ENCODE assay signal across 10 mouse cellular contexts in the genomic region with DNA sequence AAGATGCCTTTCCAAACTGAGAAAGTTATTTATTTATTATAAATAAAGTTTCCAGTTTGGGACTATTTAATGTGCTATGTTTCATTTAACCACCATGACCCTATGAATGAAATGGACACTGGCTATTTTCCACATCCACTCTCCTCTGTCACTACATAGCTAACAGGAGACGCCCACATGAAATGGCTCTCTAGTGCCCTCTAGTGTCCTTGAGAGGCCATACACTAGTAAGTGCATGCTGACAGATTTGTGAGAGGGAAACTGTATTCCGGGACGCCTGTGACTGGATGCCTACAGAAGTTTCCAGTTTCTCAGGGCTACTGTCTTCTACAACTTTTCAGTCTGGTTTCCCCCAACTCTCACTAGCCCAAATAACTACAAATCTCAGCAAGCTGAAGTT. TPM values are rescaled to one million over a fixed set of nuclear protein-coding genes. Genes with fewer than 3 reads are reported as not detected.
DNase-seq lines count a peak whose midpoint lies in the region; ATAC-seq lines count a peak whose summit lies in the region.
"Had no signal": no experiment of that assay in that cellular context is flagged by ENCODE, and none has a peak within 500 bp of the region (broad histone marks: within the 10 kb centered on the region; RNA-seq: fewer than 3 reads in every experiment).

No protein-coding gene starts in this region.

- H3K36me3 ChIP-seq in limb, embryonic 11.5 days (ENCODE audit: control insufficient read depth, insufficient read depth, low read length): no peaks in the 10 kb centered on the region
- no peaks in the 10 kb centered on the region for H3K36me3 ChIP-seq in limb, embryonic 10.5 days
- H3K36me3 ChIP-seq: heart, embryonic 15.5 days; neural tube, embryonic 12.5 days had no signal

- WGBS in limb, embryonic 11.5 days: 25% methylated on average over 3 of the region's 3 CpGs
- 29% methylated on average over 3 of the region's 3 CpGs for WGBS in limb, embryonic 10.5 days

- no peak for ATAC-seq in limb, embryonic 11.5 days (ENCODE audit: insufficient number of reproducible peaks, low FRiP score, low TSS enrichment, low read depth)
- ATAC-seq in megakaryocyte, adult 5-6 weeks (ENCODE audit: poor library complexity, severe bottlenecking): peak; percentile 80

- H3K9ac ChIP-seq in limb, embryonic 11.5 days (ENCODE audit: low read length): no peak overlapping the region
- H3K9ac ChIP-seq: heart, embryonic 15.5 days; neural tube, embryonic 12.5 days had no signal

- H3K27ac ChIP-seq in limb, embryonic 11.5 days (replicated peaks; ENCODE audit: low read depth, low read length): no peak overlapping the region
- H3K27ac ChIP-seq in limb, embryonic 10.5 days: no peak overlapping the region
- H3K27ac ChIP-seq: heart, embryonic 15.5 days; neural tube, embryonic 12.5 days had no signal

- no peak overlapping the region for H3K4me2 ChIP-seq in limb, embryonic 11.5 days (ENCODE audit: low read depth, severe bottlenecking)
- H3K4me2 ChIP-seq: heart, embryonic 15.5 days; neural tube, embryonic 12.5 days had no signal

- peak; percentile 26 to 30 for DNase-seq in cerebellum, adult 18-20 months
- DNase-seq in cerebellum, postnatal 4 days (ENCODE audit: low spot score in 2 of 2): no peak
- DNase-seq in limb, embryonic 11.5 days (ENCODE audit: low spot score): peak; percentile 36
- DNase-seq in limb, embryonic 10.5 days (ENCODE audit: low spot score): no peak
- peak; percentile 43 for DNase-seq in c-Kit-positive CD71-positive TER-119-negative erythroid progenitor cells, embryonic 14.5 days (ENCODE audit: low read depth)
- DNase-seq in hindlimb bud, embryonic 11.5 days (ENCODE audit: extremely low spot score, low read depth, low spot score): peak; percentile 18
- DNase-seq in yolk sac, embryonic 10.5 days (ENCODE audit: low spot score): no peak

- no peak overlapping the region for H3K4me3 ChIP-seq in limb, embryonic 11.5 days (ENCODE audit: low read depth, low read length)
- H3K4me3 ChIP-seq in limb, embryonic 10.5 days: no peak overlapping the region
- H3K4me3 ChIP-seq: heart, embryonic 15.5 days; neural tube, embryonic 12.5 days had no signal

- H3K9me3 ChIP-seq in limb, embryonic 11.5 days (ENCODE audit: control insufficient read depth, low read length): no peaks in the 10 kb centered on the region
- H3K9me3 ChIP-seq in limb, embryonic 10.5 days (replicated peaks): no peaks in the 10 kb centered on the region
- H3K9me3 ChIP-seq: heart, embryonic 15.5 days; neural tube, embryonic 12.5 days had no signal

- no peaks in the 10 kb centered on the region for H3K27me3 ChIP-seq in limb, embryonic 11.5 days (ENCODE audit: control insufficient read depth, insufficient read depth, low read length)
- peaks cover 5% of the 10 kb centered on the region; the same call in 1 of the 2 replicates for H3K27me3 ChIP-seq in limb, embryonic 10.5 days (ENCODE audit: low read depth, poor library complexity, severe bottlenecking)
- H3K27me3 ChIP-seq: heart, embryonic 15.5 days; neural tube, embryonic 12.5 days had no signal

- no peaks in the 10 kb centered on the region for H3K4me1 ChIP-seq in limb, embryonic 11.5 days (ENCODE audit: control insufficient read depth, insufficient read depth, low read length)
- H3K4me1 ChIP-seq in limb, embryonic 10.5 days: no peaks in the 10 kb centered on the region
- H3K4me1 ChIP-seq: heart, embryonic 15.5 days; neural tube, embryonic 12.5 days had no signal

RNA-seq across cellular contexts. Expression of a gene that starts 1.6 kb away (rescaled TPM):
- 0.24 TPM in 1 of 2 replicates, not detected in the other for polyA plus RNA-seq in limb, embryonic 11.5 days (2014; fragmentation: Nextera tagmentation; extraction: Ambion mirVana)
- not detected in 2 replicates for polyA plus RNA-seq in limb, embryonic 10.5 days (2016; fragmentation: Nextera tagmentation; extraction: Ambion mirVana)
- total RNA-seq in megakaryocyte, adult 5-6 weeks (2015): not detected in 2 replicates
- total RNA-seq in megakaryocyte, adult 5-6 weeks (2017): not detected in 2 replicates

RNA-seq across cellular contexts. Expression of a gene that starts 23.9 kb away (rescaled TPM):
- 358 and 365 TPM in 2 replicates for polyA plus RNA-seq in limb, embryonic 11.5 days (2014; fragmentation: Nextera tagmentation; extraction: Ambion mirVana)
- 329 and 348 TPM in 2 replicates for polyA plus RNA-seq in limb, embryonic 10.5 days (2016; fragmentation: Nextera tagmentation; extraction: Ambion mirVana)
- total RNA-seq in megakaryocyte, adult 5-6 weeks (2015): 203 and 221 TPM in 2 replicates
- 123 and 131 TPM in 2 replicates for total RNA-seq in megakaryocyte, adult 5-6 weeks (2017)

RNA-seq across cellular contexts. Expression of a gene that starts 24.0 kb away (rescaled TPM):
- polyA plus RNA-seq in limb, embryonic 11.5 days (2014; fragmentation: Nextera tagmentation; extraction: Ambion mirVana): 11.7 and 12.1 TPM in 2 replicates
- polyA plus RNA-seq in limb, embryonic 10.5 days (2016; fragmentation: Nextera tagmentation; extraction: Ambion mirVana): 9.4 and 11.4 TPM in 2 replicates
- 6.4 and 6.5 TPM in 2 replicates for total RNA-seq in megakaryocyte, adult 5-6 weeks (2015)
- 2.8 and 4.5 TPM in 2 replicates for total RNA-seq in megakaryocyte, adult 5-6 weeks (2017)

RNA-seq across cellular contexts. Expression of a gene that starts 40.5 kb away (rescaled TPM):
- 24.9 and 26.3 TPM in 2 replicates for polyA plus RNA-seq in limb, embryonic 11.5 days (2014; fragmentation: Nextera tagmentation; extraction: Ambion mirVana)
- 16.8 and 20.2 TPM in 2 replicates for polyA plus RNA-seq in limb, embryonic 10.5 days (2016; fragmentation: Nextera tagmentation; extraction: Ambion mirVana)
- total RNA-seq in megakaryocyte, adult 5-6 weeks (2015): 16.9 and 18.5 TPM in 2 replicates
- 30.5 and 37.4 TPM in 2 replicates for total RNA-seq in megakaryocyte, adult 5-6 weeks (2017)

RNA-seq across cellular contexts. Expression of a gene that starts 43.8 kb away (rescaled TPM):
- not detected in 2 replicates for polyA plus RNA-seq in limb, embryonic 11.5 days (2014; fragmentation: Nextera tagmentation; extraction: Ambion mirVana)
- polyA plus RNA-seq in limb, embryonic 10.5 days (2016; fragmentation: Nextera tagmentation; extraction: Ambion mirVana): not detected in 2 replicates
- total RNA-seq in megakaryocyte, adult 5-6 weeks (2015): not detected in 2 replicates
- not detected in 2 replicates for total RNA-seq in megakaryocyte, adult 5-6 weeks (2017)
- polyA plus RNA-seq: heart, embryonic 15.5 days; neural tube, embryonic 12.5 days had no signal

Comparison
In these comparisons a context has a peak if more than half of its experiments do, and no peak if none do; other contexts are left out.
1. DNase-seq: peak in cerebellum, adult 18-20 months (2 of 2), limb, embryonic 11.5 days (single experiment), c-Kit-positive CD71-positive TER-119-negative erythroid progenitor cells, embryonic 14.5 days (single experiment) and hindlimb bud, embryonic 11.5 days (single experiment); none in cerebellum, postnatal 4 days (0 of 2), limb, embryonic 10.5 days (single experiment) and yolk sac, embryonic 10.5 days (single experiment).